Mouse (Mus musculus): Measurements from ENCODE around the gene Gm43552. TPM values are rescaled to one million over a fixed set of nuclear protein-coding genes. Genes with fewer than 3 reads are reported as not detected.

Gene Gm43552
- polyA plus RNA-seq, 2 experiments: not detected

GRCm38 (mm10) chr5:65491767-65492715 is 592 bp downstream of the Gm43552 start:
- Histone ChIP-seq H3K27me3 (ENCODE audit: control insufficient read depth, insufficient read depth, low read length) (no peaks in the 10 kb centered on the region), H3K4me2 (replicated peaks; ENCODE audit: low read depth, low read length, severe bottlenecking) (peak overlapping the region; percentile 83), H3K9ac (ENCODE audit: low read depth, low read length, severe bottlenecking) (peak overlapping the region; percentile 91), H3K27ac (replicated peaks; ENCODE audit: low read depth, low read length) (peak overlapping the region; percentile 91), H3K9me3 (ENCODE audit: control insufficient read depth, low read length) (no peaks in the 10 kb centered on the region), H3K4me3 (replicated peaks; ENCODE audit: low read length) (peak overlapping the region; percentile 81), H3K36me3 (ENCODE audit: control insufficient read depth, insufficient read depth, low read length) (no peaks in the 10 kb centered on the region), H3K4me1 (ENCODE audit: control insufficient read depth, insufficient read depth, low read length) (peaks cover 18% of the 10 kb centered on the region)
- WGBS: 1% methylated on average over 48 of the region's 57 CpGs
- DNase-seq (ENCODE audit: low spot score) (peak; percentile 48), ATAC-seq (ENCODE audit: low FRiP score, low read depth) (peak; percentile 75)
- TF ChIP-seq POLR2A (IDR thresholded peaks at IDR 0.05; ENCODE audit: borderline replicate concordance, extremely low read depth, insufficient read depth, insufficient read length): no peak

- WGBS: 60% methylated on average over 4 of the region's 4 CpGs
- H3K27ac ChIP-seq (replicated peaks; ENCODE audit: low read depth, low read length): no peak overlapping the region
- ATAC-seq (ENCODE audit: low FRiP score, low read depth) (no peak), DNase-seq (ENCODE audit: low spot score) (peak; percentile 57)
- no peaks in the 10 kb centered on the region for H3K27me3 ChIP-seq (ENCODE audit: control insufficient read depth, insufficient read depth, low read length)
- no peak overlapping the region for H3K9ac ChIP-seq (ENCODE audit: low read depth, low read length, severe bottlenecking)
- H3K9me3 ChIP-seq (ENCODE audit: control insufficient read depth, low read length): no peaks in the 10 kb centered on the region
- H3K36me3 ChIP-seq (ENCODE audit: control insufficient read depth, insufficient read depth, low read length): no peaks in the 10 kb centered on the region; the same call in 1 of the 2 replicates
- H3K4me3 ChIP-seq (replicated peaks; ENCODE audit: low read length): no peak overlapping the region
- no peak overlapping the region for H3K4me2 ChIP-seq (replicated peaks; ENCODE audit: low read depth, low read length, severe bottlenecking)
- peaks cover 18% of the 10 kb centered on the region for H3K4me1 ChIP-seq (ENCODE audit: control insufficient read depth, insufficient read depth, low read length)
- TF ChIP-seq POLR2A (IDR thresholded peaks at IDR 0.05; ENCODE audit: borderline replicate concordance, extremely low read depth, insufficient read depth, insufficient read length): no peak
Observed at GRCm38 (mm10) chr5:65489830-65490229, 2.8 kb downstream of the Gm43552 start.

GRCm38 (mm10) chr5:65488725-65489124 is 3.9 kb downstream of the Gm43552 start:
- Histone ChIP-seq H3K4me1 (ENCODE audit: control insufficient read depth, insufficient read depth, low read length) (peaks cover 18% of the 10 kb centered on the region), H3K36me3 (ENCODE audit: control insufficient read depth, insufficient read depth, low read length) (no peaks in the 10 kb centered on the region; the same call in 1 of the 2 replicates), H3K9me3 (ENCODE audit: control insufficient read depth, low read length) (no peaks in the 10 kb centered on the region), H3K4me2 (replicated peaks; ENCODE audit: low read depth, low read length, severe bottlenecking) (no peak overlapping the region), H3K4me3 (replicated peaks; ENCODE audit: low read length) (no peak overlapping the region), H3K27me3 (ENCODE audit: control insufficient read depth, insufficient read depth, low read length) (no peaks in the 10 kb centered on the region), H3K27ac (replicated peaks; ENCODE audit: low read depth, low read length) (no peak overlapping the region), H3K9ac (ENCODE audit: low read depth, low read length, severe bottlenecking) (no peak overlapping the region)
- no peak for TF ChIP-seq POLR2A (IDR thresholded peaks at IDR 0.05; ENCODE audit: borderline replicate concordance, extremely low read depth, insufficient read depth, insufficient read length)
- ATAC-seq (ENCODE audit: low FRiP score, low read depth) (no peak), DNase-seq (ENCODE audit: low spot score) (no peak)
- 75% methylated on average over 7 of the region's 7 CpGs for WGBS

GRCm38 (mm10) chr5:65487381-65487780 is 5.3 kb downstream of the Gm43552 start:
- WGBS: 82% methylated on average over 10 of the region's 10 CpGs
- no peak overlapping the region for H3K9ac ChIP-seq (ENCODE audit: low read depth, low read length, severe bottlenecking)

GRCm38 (mm10) chr5:65486514-65486913 is 6.1 kb downstream of the Gm43552 start:
- no peak for DNase-seq (ENCODE audit: low spot score)
- H3K4me2 ChIP-seq (replicated peaks; ENCODE audit: low read depth, low read length, severe bottlenecking): no peak overlapping the region
- no peak overlapping the region for H3K9ac ChIP-seq (ENCODE audit: low read depth, low read length, severe bottlenecking)
- no peak overlapping the region for H3K4me3 ChIP-seq (replicated peaks; ENCODE audit: low read length)
- no peak overlapping the region for H3K27ac ChIP-seq (replicated peaks; ENCODE audit: low read depth, low read length)
- peaks cover 11% of the 10 kb centered on the region for H3K4me1 ChIP-seq (ENCODE audit: control insufficient read depth, insufficient read depth, low read length)
- no peak for TF ChIP-seq POLR2A (IDR thresholded peaks at IDR 0.05; ENCODE audit: borderline replicate concordance, extremely low read depth, insufficient read depth, insufficient read length)
- 79% methylated on average over 2 of the region's 2 CpGs for WGBS
- no peaks in the 10 kb centered on the region for H3K27me3 ChIP-seq (ENCODE audit: control insufficient read depth, insufficient read depth, low read length)
- no peaks in the 10 kb centered on the region; the same call in 1 of the 2 replicates for H3K36me3 ChIP-seq (ENCODE audit: control insufficient read depth, insufficient read depth, low read length)
- no peaks in the 10 kb centered on the region for H3K9me3 ChIP-seq (ENCODE audit: control insufficient read depth, low read length)
- no peak for ATAC-seq (ENCODE audit: low FRiP score, low read depth)

More at GRCm38 (mm10) chr5:65487381-65487780, 5.3 kb downstream of the Gm43552 start:
- H3K9me3 ChIP-seq (ENCODE audit: control insufficient read depth, low read length): no peaks in the 10 kb centered on the region
- H3K27me3 ChIP-seq (ENCODE audit: control insufficient read depth, insufficient read depth, low read length): no peaks in the 10 kb centered on the region
- H3K4me2 ChIP-seq (replicated peaks; ENCODE audit: low read depth, low read length, severe bottlenecking): no peak overlapping the region
- H3K4me3 ChIP-seq (replicated peaks; ENCODE audit: low read length): no peak overlapping the region
- TF ChIP-seq POLR2A (IDR thresholded peaks at IDR 0.05; ENCODE audit: borderline replicate concordance, extremely low read depth, insufficient read depth, insufficient read length): no peak
- H3K36me3 ChIP-seq (ENCODE audit: control insufficient read depth, insufficient read depth, low read length): no peaks in the 10 kb centered on the region; the same call in 1 of the 2 replicates
- H3K4me1 ChIP-seq (ENCODE audit: control insufficient read depth, insufficient read depth, low read length): peaks cover 12% of the 10 kb centered on the region
- DNase-seq (ENCODE audit: low spot score) (no peak), ATAC-seq (ENCODE audit: low FRiP score, low read depth) (no peak)
- H3K27ac ChIP-seq (replicated peaks; ENCODE audit: low read depth, low read length): no peak overlapping the region
